Mouse (Mus musculus) forebrain, embryonic 12.5 days (tissue): ENCODE results near the gene Mus81. TPM values are rescaled to one million over a fixed set of nuclear protein-coding genes. Genes with fewer than 3 reads are reported as not detected.
"Not testable (repeated sequence)": the region's sequence is repeated elsewhere in the genome, so short reads cannot be mapped to it uniquely, and the experiment has no call there.

Experiments
- ATAC-seq: fragments of 200-750 bp; cut with Nextera tagmentation; 2 replicates; pipeline ENCODE4 v1.8.0; 2017; ENCODE audit warnings: moderate TSS enrichment; ENCODE audit not compliant: low FRiP score
- H3K27ac ChIP-seq: fragments of 300-500 bp; sonication (generic); 2 replicates; pipeline ENCODE4 v1.5.1; 2016; ENCODE audit warnings: mild to moderate bottlenecking
- H3K27me3 ChIP-seq: fragments of 300-500 bp; sonication (generic); 2 replicates; pipeline ENCODE4 v1.6.1; 2016; ENCODE audit warnings: mild to moderate bottlenecking
- H3K36me3 ChIP-seq: fragments of 300-500 bp; sonication (generic); replicated peaks from 2 replicates; pipeline ENCODE4 v1.6.1; 2016; ENCODE audit warnings: mild to moderate bottlenecking
- H3K4me1 ChIP-seq: fragments of 300-500 bp; sonication (generic); 2 replicates; pipeline ENCODE4 v1.6.1; 2016
- H3K4me2 ChIP-seq: fragments of 300-500 bp; sonication (generic); 2 replicates; pipeline ENCODE4 v1.6.1; 2016; ENCODE audit warnings: mild to moderate bottlenecking, moderate library complexity
- H3K4me3 ChIP-seq: fragments of 300-500 bp; sonication (generic); replicated peaks from 2 replicates; pipeline ENCODE4 v1.5.1; 2016; ENCODE audit warnings: mild to moderate bottlenecking
- H3K9ac ChIP-seq: fragments of 300-500 bp; sonication (generic); 2 replicates; pipeline ENCODE4 v1.6.1; 2016; ENCODE audit warnings: mild to moderate bottlenecking
- H3K9me3 ChIP-seq: fragments of 300-500 bp; sonication (generic); 2 replicates; pipeline ENCODE4 v1.6.1; 2016
- WGBS: fragments of 180-500 bp; shearing (Covaris S2); methylation state at CpG from one replicate; pipeline ENCODE4 v1.1.7; 2016; 5-methylcytosine and 5-hydroxymethylcytosine counted together
- polyA plus RNA-seq: library from polyadenylated mRNA; unstranded; fragments of >200 nt; fragmentation: Nextera tagmentation; extraction: Ambion mirVana; gene quantifications from 2 replicates; pipeline ENCODE4 v1.2.1, GENCODE M21; 2016

The Mus81 gene
- polyA plus RNA-seq, 1 experiment from 2014 or later: 40.6 TPM

- ATAC-seq: peak; percentile 100
- peak within 1 kb of the TSS; percentile 45 for H3K4me3 ChIP-seq
- H3K9ac ChIP-seq: peak within 1 kb of the TSS; percentile 56
- peak within 1 kb of the TSS; percentile 56 for H3K27ac ChIP-seq
- no peaks in the 10 kb centered on the region for H3K27me3 ChIP-seq
- 3% methylated on average over 47 of the region's 47 CpGs for WGBS
- no peaks in the 10 kb centered on the region for H3K36me3 ChIP-seq
- H3K4me2 ChIP-seq: peak within 1 kb of the TSS; percentile 67
- H3K4me1 ChIP-seq: peaks cover 22% of the 10 kb centered on the region
- H3K9me3 ChIP-seq: no peaks in the 10 kb centered on the region
Measured at GRCm38 (mm10) chr19:5510031-5511026, 22.1 kb upstream of the Mus81 start, which contains the start of gene Snx32. Snx32 (minus strand) TSS chr19:5510538.

DNA sequence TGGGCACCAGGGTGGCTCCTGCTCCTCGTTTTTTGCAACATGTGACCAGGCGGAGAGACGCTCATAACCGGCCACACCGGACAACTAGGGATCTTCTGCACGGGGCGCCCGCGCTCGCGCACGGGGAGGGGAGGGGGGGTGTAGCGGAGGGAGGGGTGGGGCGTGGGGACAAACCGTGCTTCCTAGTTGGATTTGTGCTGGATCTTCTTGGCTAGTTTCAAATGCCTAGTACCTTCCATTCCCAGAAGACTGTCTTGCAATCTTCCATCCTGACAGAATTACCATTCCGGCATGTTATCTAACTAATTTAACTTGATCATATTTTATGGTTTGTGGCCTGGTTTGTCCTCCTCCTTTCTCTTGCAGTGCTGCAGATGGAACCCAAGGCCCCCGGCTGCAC is 15.5 kb upstream of the Mus81 start, which contains the start of gene 1700020D05Rik:
TSS of gene 1700020D05Rik (minus strand) at position 101 of the 400 bp plus-strand sequence.
- no peak within 1 kb of the TSS for H3K27ac ChIP-seq
- no peaks in the 10 kb centered on the region for H3K9me3 ChIP-seq
- H3K4me1 ChIP-seq: no peaks in the 10 kb centered on the region
- no peaks in the 10 kb centered on the region for H3K27me3 ChIP-seq
- ATAC-seq: no peak
- 52% methylated on average over 17 of the region's 17 CpGs for WGBS
- no peak within 1 kb of the TSS for H3K4me3 ChIP-seq
- peaks cover 9% of the 10 kb centered on the region; the same call in 1 of the 2 replicates for H3K36me3 ChIP-seq
- H3K9ac ChIP-seq: no peak within 1 kb of the TSS
- H3K4me2 ChIP-seq: no peak within 1 kb of the TSS

DNA sequence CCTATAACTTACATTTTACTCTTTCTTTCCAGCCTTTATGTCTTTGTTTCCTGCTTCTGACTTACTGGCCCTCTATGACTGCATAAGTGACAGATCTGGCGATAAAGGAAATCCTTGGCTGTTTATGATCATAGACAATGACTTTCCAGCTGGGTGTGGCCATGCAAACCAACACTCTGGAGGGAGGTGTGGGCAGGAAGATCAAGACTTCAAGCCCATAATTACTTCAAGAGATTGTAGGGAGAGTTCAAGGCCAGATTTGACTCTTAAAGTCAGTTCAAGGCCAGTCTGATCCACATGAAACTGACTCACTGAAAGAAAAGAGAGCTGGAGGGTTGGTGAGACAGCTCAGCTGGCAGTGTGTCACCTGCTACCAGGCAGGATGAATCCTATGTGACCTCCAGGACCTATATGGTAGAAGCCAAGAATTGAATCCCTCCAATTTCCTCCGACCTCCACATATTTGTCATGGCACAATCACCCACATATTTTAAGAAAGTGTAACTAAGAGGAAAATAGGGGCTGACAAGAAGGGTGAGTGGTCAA is 12.2 kb upstream of the Mus81 start:
- H3K4me1 ChIP-seq: no peaks in the 10 kb centered on the region
- ATAC-seq: no peak
- H3K9ac ChIP-seq: no peak overlapping the region
- no peak overlapping the region for H3K27ac ChIP-seq
- 90% methylated on average over 2 of the region's 2 CpGs for WGBS
- H3K27me3 ChIP-seq: no peaks in the 10 kb centered on the region
- peaks cover 39% of the 10 kb centered on the region for H3K36me3 ChIP-seq
- no peak overlapping the region for H3K4me2 ChIP-seq
- no peak overlapping the region for H3K4me3 ChIP-seq
- no peaks in the 10 kb centered on the region for H3K9me3 ChIP-seq

DNA sequence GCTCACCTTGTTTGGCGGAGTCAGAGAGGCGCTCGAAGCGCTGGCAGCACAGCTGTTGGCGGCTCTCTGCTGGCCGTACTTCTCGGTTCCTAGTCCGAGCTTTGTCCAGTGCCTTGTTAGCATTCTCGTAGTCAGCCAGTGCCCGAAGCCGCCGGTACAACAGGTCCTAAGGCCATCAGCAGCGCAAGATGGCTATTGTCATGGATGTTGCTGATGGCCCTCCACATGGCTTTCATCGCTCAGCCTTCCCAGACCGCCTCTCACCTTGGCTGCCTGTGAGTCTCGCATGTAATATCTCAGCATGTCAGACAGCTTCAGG is 7.8 kb upstream of the Mus81 start:
- Histone ChIP-seq H3K27me3 (no peaks in the 10 kb centered on the region), H3K9me3 (no peaks in the 10 kb centered on the region), H3K4me1 (peaks cover 16% of the 10 kb centered on the region), H3K4me2 (no peak overlapping the region), H3K9ac (no peak overlapping the region), H3K4me3 (no peak overlapping the region), H3K36me3 (peaks cover 61% of the 10 kb centered on the region), H3K27ac (no peak overlapping the region)
- no peak for ATAC-seq
- WGBS: 89% methylated on average over 16 of the region's 16 CpGs

DNA sequence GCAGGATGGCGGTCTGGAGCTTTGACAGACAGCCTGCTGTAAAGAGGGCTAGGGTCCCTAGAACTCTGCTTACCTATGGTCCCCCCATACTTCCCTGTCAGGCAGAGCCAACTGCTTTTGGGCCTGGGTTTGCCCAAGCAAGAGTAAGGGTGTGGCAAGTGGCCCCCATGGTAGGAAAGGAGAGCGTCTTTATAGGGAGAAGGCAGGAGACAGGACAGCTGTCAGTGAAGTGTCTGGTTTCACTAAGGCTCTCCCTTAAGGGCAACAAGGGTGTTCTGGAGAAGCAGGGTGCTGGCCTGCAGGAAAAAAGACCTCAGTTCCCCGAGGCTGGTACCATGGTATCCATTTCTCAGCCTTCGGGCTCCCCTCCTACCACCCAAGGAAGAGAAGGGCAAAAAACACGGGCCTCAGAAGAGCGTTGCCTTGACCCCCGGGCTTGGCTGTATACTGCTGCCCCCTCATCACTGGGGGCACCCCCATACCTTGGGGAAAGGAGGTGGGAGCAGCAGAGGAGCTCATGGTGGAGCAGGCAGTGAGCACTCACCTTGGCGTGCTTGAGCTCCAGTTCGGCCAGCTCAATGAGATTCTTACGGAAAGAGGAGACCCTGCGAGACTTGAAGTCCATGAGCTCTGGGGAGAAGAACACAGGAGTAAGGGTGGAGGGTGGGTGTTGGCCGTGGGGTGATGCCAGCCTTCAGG is 7.3 kb upstream of the Mus81 start:
- no peak overlapping the region for H3K4me2 ChIP-seq
- no peak overlapping the region for H3K9ac ChIP-seq
- 86% methylated on average over 12 of the region's 12 CpGs for WGBS
- peaks cover 16% of the 10 kb centered on the region for H3K4me1 ChIP-seq
- H3K27ac ChIP-seq: 0 out of 2 replicates have a peak overlapping the region, but pooled peaks have one; percentile 6
- ATAC-seq: no peak
- H3K27me3 ChIP-seq: no peaks in the 10 kb centered on the region
- peaks cover 61% of the 10 kb centered on the region for H3K36me3 ChIP-seq
- H3K4me3 ChIP-seq: no peak overlapping the region
- H3K9me3 ChIP-seq: no peaks in the 10 kb centered on the region

DNA sequence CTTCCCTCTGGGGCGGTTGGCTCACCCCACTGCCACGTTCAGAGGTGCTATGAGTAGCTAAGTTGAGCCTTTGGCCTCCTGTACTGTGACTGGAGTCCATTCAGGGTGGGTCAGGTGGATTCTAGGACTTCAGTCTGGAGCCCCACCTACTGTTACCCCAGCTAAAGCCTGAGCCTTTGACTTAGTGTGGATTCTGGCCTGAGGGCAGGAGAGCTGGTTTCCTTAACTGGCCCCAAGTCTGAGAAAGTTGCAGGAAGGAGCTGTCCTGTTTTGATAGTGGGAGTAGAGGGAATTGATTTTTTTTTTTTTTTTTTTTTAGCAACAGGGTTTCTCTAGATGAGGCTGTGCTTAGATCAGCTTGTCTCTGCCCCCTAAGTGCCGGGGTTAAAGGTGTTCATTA is 6.1 kb upstream of the Mus81 start:
- H3K4me3 ChIP-seq: no peak overlapping the region
- no peak overlapping the region for H3K4me2 ChIP-seq
- no peak overlapping the region for H3K27ac ChIP-seq
- H3K9ac ChIP-seq: no peak overlapping the region
- H3K36me3 ChIP-seq: peaks cover 61% of the 10 kb centered on the region
- 89% methylated on average over 3 of the region's 3 CpGs for WGBS
- peaks cover 22% of the 10 kb centered on the region for H3K4me1 ChIP-seq
- no peaks in the 10 kb centered on the region for H3K9me3 ChIP-seq
- no peaks in the 10 kb centered on the region for H3K27me3 ChIP-seq
- no peak for ATAC-seq

DNA sequence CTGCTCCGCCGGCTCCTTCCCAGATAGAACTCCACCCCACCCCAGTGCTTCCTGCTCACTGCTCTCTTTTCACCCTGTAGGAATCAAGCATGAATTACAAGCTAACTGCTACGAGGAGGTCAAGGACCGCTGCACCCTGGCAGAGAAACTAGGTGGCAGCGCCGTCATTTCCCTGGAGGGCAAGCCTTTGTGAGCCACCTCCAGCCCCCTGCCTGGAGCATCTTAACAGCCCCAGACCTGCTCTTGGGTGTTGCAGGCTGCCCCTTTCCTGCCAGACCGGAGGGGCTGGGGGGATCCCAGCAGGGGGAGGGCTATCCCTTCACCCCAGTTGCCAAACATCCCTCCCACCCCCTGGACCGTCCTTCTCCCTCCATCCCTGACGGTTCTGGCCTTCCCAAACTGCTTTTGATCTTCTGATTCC is 5.1 kb upstream of the Mus81 start:
- H3K4me3 ChIP-seq, H3K27ac ChIP-seq, H3K9ac ChIP-seq, H3K4me2 ChIP-seq, H3K9me3 ChIP-seq, ATAC-seq, H3K27me3 ChIP-seq: not testable (repeated sequence)
- peaks cover 60% of the 10 kb centered on the region for H3K36me3 ChIP-seq
- peaks cover 28% of the 10 kb centered on the region for H3K4me1 ChIP-seq
- WGBS: 79% methylated on average over 9 of the region's 9 CpGs

DNA sequence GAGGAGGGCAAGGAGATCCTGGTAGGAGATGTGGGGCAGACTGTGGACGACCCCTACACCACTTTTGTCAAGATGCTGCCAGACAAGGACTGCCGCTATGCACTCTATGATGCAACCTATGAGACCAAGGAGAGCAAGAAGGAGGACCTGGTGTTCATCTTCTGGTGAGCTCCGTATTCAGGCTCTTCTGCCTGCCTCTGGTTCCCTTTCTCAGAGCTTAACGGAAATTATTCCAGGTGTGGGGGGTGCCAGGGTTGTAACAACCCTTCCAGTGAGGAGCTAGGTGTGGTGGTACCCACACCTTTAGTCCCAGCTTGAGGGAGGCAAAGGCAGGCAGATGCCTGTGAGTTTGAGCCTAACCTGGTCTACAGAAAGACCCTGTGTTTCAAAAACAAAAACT is 4.4 kb upstream of the Mus81 start:
- Histone ChIP-seq H3K4me3 (no peak overlapping the region), H3K4me1 (peaks cover 31% of the 10 kb centered on the region), H3K9ac (no peak overlapping the region), H3K27ac (no peak overlapping the region), H3K36me3 (peaks cover 53% of the 10 kb centered on the region), H3K27me3 (no peaks in the 10 kb centered on the region), H3K4me2 (no peak overlapping the region; the same call in 1 of the 2 replicates), H3K9me3 (no peaks in the 10 kb centered on the region)
- WGBS: 87% methylated on average over 4 of the region's 4 CpGs
- no peak for ATAC-seq

- Histone ChIP-seq H3K36me3 (peaks cover 40% of the 10 kb centered on the region), H3K4me2 (peak overlapping the region; percentile 79), H3K27me3 (no peaks in the 10 kb centered on the region), H3K4me3 (peak overlapping the region; percentile 96), H3K27ac (peak overlapping the region; percentile 100), H3K9me3 (no peaks in the 10 kb centered on the region), H3K9ac (peak overlapping the region; percentile 95), H3K4me1 (peaks cover 46% of the 10 kb centered on the region)
- WGBS: under 1% methylated on average over 59 of the region's 59 CpGs
- peak; percentile 31 for ATAC-seq
Measured at GRCm38 (mm10) chr19:5490898-5491708, 2.9 kb upstream of the Mus81 start.

GRCm38 (mm10) chr19:5490313-5490897 is 2.2 kb upstream of the Mus81 start, which contains the start of gene Cfl1:
Cfl1 (plus strand) TSS chr19:5490455.
- Histone ChIP-seq H3K4me2 (peak within 1 kb of the TSS; percentile 79), H3K4me1 (peaks cover 46% of the 10 kb centered on the region), H3K4me3 (peak within 1 kb of the TSS; percentile 96), H3K27ac (peak within 1 kb of the TSS; percentile 100), H3K36me3 (peaks cover 40% of the 10 kb centered on the region), H3K9ac (peak within 1 kb of the TSS; percentile 95), H3K27me3 (no peaks in the 10 kb centered on the region), H3K9me3 (no peaks in the 10 kb centered on the region)
- WGBS: under 1% methylated on average over 61 of the region's 62 CpGs
- ATAC-seq: peak; percentile 74

DNA sequence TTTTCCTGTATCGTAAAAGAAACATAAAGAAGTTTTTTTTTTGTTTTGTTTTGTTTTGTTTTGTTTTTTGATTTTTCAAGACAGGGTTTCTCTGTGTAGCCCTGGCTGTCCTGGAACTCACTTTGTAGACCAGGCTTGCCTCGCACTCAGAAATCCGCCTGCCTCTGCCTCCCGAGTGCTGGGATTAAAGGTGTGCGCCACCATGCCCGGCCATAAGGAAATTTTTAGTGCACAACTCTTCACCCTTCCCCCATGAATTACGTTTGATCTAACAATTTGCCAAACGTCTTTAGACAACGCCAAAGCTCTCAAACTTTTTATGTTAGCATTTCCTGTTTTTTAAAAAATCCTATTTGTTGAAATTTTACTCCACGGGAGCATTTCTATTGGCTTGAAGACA is 1.5 kb upstream of the Mus81 start:
- Histone ChIP-seq H3K4me1 (peaks cover 46% of the 10 kb centered on the region), H3K4me2 (peak overlapping the region; percentile 79), H3K36me3 (peaks cover 42% of the 10 kb centered on the region), H3K4me3 (peak overlapping the region; percentile 96), H3K27ac (peak overlapping the region; percentile 100)
- WGBS: 57% methylated on average over 10 of the region's 10 CpGs
- not testable (repeated sequence) for ATAC-seq, H3K9me3 ChIP-seq, H3K27me3 ChIP-seq, H3K9ac ChIP-seq
